Mouse (Mus musculus) megakaryocyte, embryonic 14.5 days (primary cell): ENCODE data around the gene Spc25.

Experiments used
- FLI1 ChIP-seq: IDR thresholded peaks from 2 replicates; pipeline ENCODE4 v1.6.1; 2012; ENCODE audit warnings: low read length, inconsistent platforms, mixed read lengths
- GATA1 ChIP-seq: IDR thresholded peaks from 3 replicates; pipeline ENCODE4 v1.6.1; 2012; ENCODE audit warnings: mixed read lengths, low read length, inconsistent platforms, borderline replicate concordance

DNA sequence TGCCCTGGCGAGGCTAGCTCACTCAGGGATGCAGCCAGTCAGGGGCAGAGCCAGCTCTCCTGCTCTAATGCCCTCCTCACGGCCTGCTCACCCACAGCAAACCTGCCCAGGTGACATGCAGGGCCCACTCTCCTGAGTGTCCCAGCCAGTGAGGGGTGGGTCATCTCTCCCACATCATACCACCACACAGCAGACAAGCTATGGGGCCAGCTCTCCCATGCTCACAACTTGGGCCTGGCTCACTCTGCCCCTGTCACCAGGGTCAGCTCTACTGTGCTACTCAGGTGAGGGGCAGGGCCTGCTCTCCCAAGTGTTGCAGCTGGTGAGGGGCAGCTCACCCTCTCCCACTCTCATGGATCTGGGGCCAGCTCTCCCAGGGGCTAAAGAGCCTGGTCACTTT, 18.0 kb downstream of the Spc25 start:
- no peak for TF ChIP-seq GATA1
- no peak for TF ChIP-seq FLI1
